Mouse (Mus musculus): ENCODE data around the gene Stpg4. TPM values are rescaled to one million over a fixed set of nuclear protein-coding genes. Genes with fewer than 3 reads are reported as not detected.

Stpg4 gene
- polyA plus RNA-seq, 1 experiment, result not detected

- H3K4me3 ChIP-seq (ENCODE audit: insufficient read depth, low read length), result no peak overlapping the region
- TF ChIP-seq CTCF (IDR thresholded peaks at IDR 0.05; ENCODE audit: borderline replicate concordance, insufficient read depth, low read length) (no peak), POLR2A (IDR thresholded peaks at IDR 0.05; ENCODE audit: low read depth, low read length) (no peak)
These were observed 41.7 kb downstream of the Stpg4 start for GRCm38 (mm10) chr17:87385835-87386234.

GRCm38 (mm10) chr17:87380681-87381080 is 46.9 kb downstream of the Stpg4 start:
- Histone ChIP-seq H3K27ac (ENCODE audit: insufficient read depth, low read length) (no peak overlapping the region), H3K4me1 (ENCODE audit: control insufficient read depth, insufficient read depth, low read length) (peaks cover 8% of the 10 kb centered on the region; the same call in 1 of the 2 replicates), H3K4me3 (ENCODE audit: insufficient read depth, low read length) (no peak overlapping the region)
- no peak for TF ChIP-seq POLR2A (IDR thresholded peaks at IDR 0.05; ENCODE audit: low read depth, low read length)
- no peak for TF ChIP-seq CTCF (IDR thresholded peaks at IDR 0.05; ENCODE audit: borderline replicate concordance, insufficient read depth, low read length)

More at GRCm38 (mm10) chr17:87385835-87386234, 41.7 kb downstream of the Stpg4 start:
- no peak overlapping the region for H3K27ac ChIP-seq (ENCODE audit: insufficient read depth, low read length)
- H3K4me1 ChIP-seq (ENCODE audit: control insufficient read depth, insufficient read depth, low read length), result no peaks in the 10 kb centered on the region

GRCm38 (mm10) chr17:87379821-87380220 is 47.7 kb downstream of the Stpg4 start:
- H3K27ac ChIP-seq (ENCODE audit: insufficient read depth, low read length), result peak overlapping the region; percentile 22; the same call in 1 of the 2 replicates
- H3K4me1 ChIP-seq (ENCODE audit: control insufficient read depth, insufficient read depth, low read length), result peaks cover 8% of the 10 kb centered on the region; the same call in 1 of the 2 replicates
- H3K4me3 ChIP-seq (ENCODE audit: insufficient read depth, low read length), result no peak overlapping the region
- TF ChIP-seq CTCF (IDR thresholded peaks at IDR 0.05; ENCODE audit: borderline replicate concordance, insufficient read depth, low read length), result no peak
- TF ChIP-seq POLR2A (IDR thresholded peaks at IDR 0.05; ENCODE audit: low read depth, low read length), result no peak

- no peak for TF ChIP-seq POLR2A (IDR thresholded peaks at IDR 0.05; ENCODE audit: low read depth, low read length)
- TF ChIP-seq CTCF (IDR thresholded peaks at IDR 0.05; ENCODE audit: borderline replicate concordance, insufficient read depth, low read length), result no peak
- Histone ChIP-seq H3K27ac (ENCODE audit: insufficient read depth, low read length) (peak overlapping the region; percentile 22; the same call in 1 of the 2 replicates), H3K4me3 (ENCODE audit: insufficient read depth, low read length) (no peak overlapping the region), H3K4me1 (ENCODE audit: control insufficient read depth, insufficient read depth, low read length) (peaks cover 8% of the 10 kb centered on the region; the same call in 1 of the 2 replicates)
These were observed 48.3 kb downstream of the Stpg4 start for GRCm38 (mm10) chr17:87379160-87379624.

- H3K4me3 ChIP-seq (ENCODE audit: insufficient read depth, low read length), result no peak overlapping the region
- H3K27ac ChIP-seq (ENCODE audit: insufficient read depth, low read length), result no peak overlapping the region
- TF ChIP-seq CTCF (IDR thresholded peaks at IDR 0.05; ENCODE audit: borderline replicate concordance, insufficient read depth, low read length) (no peak), POLR2A (IDR thresholded peaks at IDR 0.05; ENCODE audit: low read depth, low read length) (no peak)
- peaks cover 8% of the 10 kb centered on the region; the same call in 1 of the 2 replicates for H3K4me1 ChIP-seq (ENCODE audit: control insufficient read depth, insufficient read depth, low read length)
These were observed 49.0 kb downstream of the Stpg4 start for GRCm38 (mm10) chr17:87378354-87379159.

- no peak overlapping the region for H3K27ac ChIP-seq (ENCODE audit: insufficient read depth, low read length)
These were observed 50.0 kb downstream of the Stpg4 start for GRCm38 (mm10) chr17:87377536-87377935.

GRCm38 (mm10) chr17:87376831-87377471 is 50.6 kb downstream of the Stpg4 start:
- Histone ChIP-seq H3K4me1 (ENCODE audit: control insufficient read depth, insufficient read depth, low read length) (peaks cover 8% of the 10 kb centered on the region; the same call in 1 of the 2 replicates), H3K4me3 (ENCODE audit: insufficient read depth, low read length) (no peak overlapping the region), H3K27ac (ENCODE audit: insufficient read depth, low read length) (no peak overlapping the region)
- TF ChIP-seq CTCF (IDR thresholded peaks at IDR 0.05; ENCODE audit: borderline replicate concordance, insufficient read depth, low read length), result no peak
- TF ChIP-seq POLR2A (IDR thresholded peaks at IDR 0.05; ENCODE audit: low read depth, low read length), result no peak

More at GRCm38 (mm10) chr17:87377536-87377935, 50.0 kb downstream of the Stpg4 start:
- TF ChIP-seq POLR2A (IDR thresholded peaks at IDR 0.05; ENCODE audit: low read depth, low read length), result no peak
- no peak for TF ChIP-seq CTCF (IDR thresholded peaks at IDR 0.05; ENCODE audit: borderline replicate concordance, insufficient read depth, low read length)
- Histone ChIP-seq H3K4me3 (ENCODE audit: insufficient read depth, low read length) (no peak overlapping the region), H3K4me1 (ENCODE audit: control insufficient read depth, insufficient read depth, low read length) (peaks cover 8% of the 10 kb centered on the region; the same call in 1 of the 2 replicates)

GRCm38 (mm10) chr17:87375941-87376511 is 51.5 kb downstream of the Stpg4 start:
- Histone ChIP-seq H3K4me3 (ENCODE audit: insufficient read depth, low read length) (no peak overlapping the region), H3K27ac (ENCODE audit: insufficient read depth, low read length) (peak overlapping the region; percentile 44), H3K4me1 (ENCODE audit: control insufficient read depth, insufficient read depth, low read length) (peaks cover 8% of the 10 kb centered on the region; the same call in 1 of the 2 replicates)
- TF ChIP-seq CTCF (IDR thresholded peaks at IDR 0.05; ENCODE audit: borderline replicate concordance, insufficient read depth, low read length) (no peak), POLR2A (IDR thresholded peaks at IDR 0.05; ENCODE audit: low read depth, low read length) (no peak)

GRCm38 (mm10) chr17:87373327-87373726 is 54.2 kb downstream of the Stpg4 start:
- TF ChIP-seq CTCF (IDR thresholded peaks at IDR 0.05; ENCODE audit: borderline replicate concordance, insufficient read depth, low read length) (no peak), POLR2A (IDR thresholded peaks at IDR 0.05; ENCODE audit: low read depth, low read length) (no peak)
- 0 out of 2 replicates have a peak, but pooled peaks cover 4% of the 10 kb centered on the region for H3K4me1 ChIP-seq (ENCODE audit: control insufficient read depth, insufficient read depth, low read length)
- H3K27ac ChIP-seq (ENCODE audit: insufficient read depth, low read length), result no peak overlapping the region
- H3K4me3 ChIP-seq (ENCODE audit: insufficient read depth, low read length), result no peak overlapping the region
